Mouse (Mus musculus) embryonic fibroblast, embryonic 13.5 days (primary cell): ENCODE results near the gene Usp50.

ENCODE experiments used
- CTCF ChIP-seq: IDR thresholded peaks from 2 replicates; pipeline ENCODE4 v1.5.1; 2011; ENCODE audit warnings: mild to moderate bottlenecking, control low read depth, low read length, moderate library complexity, borderline replicate concordance; ENCODE audit not compliant: insufficient read depth
- POLR2A ChIP-seq: IDR thresholded peaks from 2 replicates; pipeline ENCODE4 v1.6.1; 2011; ENCODE audit warnings: low read depth, mild to moderate bottlenecking, control low read depth, low read length, moderate library complexity

DNA sequence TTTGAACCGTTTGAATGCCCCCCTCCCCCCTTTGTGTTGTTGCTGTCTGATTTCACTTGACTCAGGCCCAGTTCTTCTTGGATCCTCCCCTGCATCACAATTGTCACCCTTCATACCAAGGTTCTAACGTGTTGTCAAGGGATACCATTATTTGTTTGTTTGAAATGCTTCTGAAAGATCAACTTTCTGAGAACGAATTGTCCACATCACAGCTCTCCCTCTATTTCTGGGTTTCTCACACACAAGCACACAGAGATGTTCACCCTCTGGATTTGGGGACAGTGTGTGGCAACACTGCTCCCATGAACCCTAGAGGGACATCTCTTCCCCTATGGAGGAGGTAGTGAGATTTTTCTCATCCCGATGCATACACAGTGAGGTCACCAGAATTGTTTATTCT is at the start of gene Usp50:
- TF ChIP-seq CTCF (no peak), POLR2A (no peak)
